Mouse (Mus musculus) stomach, postnatal 0 days (tissue): ENCODE measurements around the gene 2200002D01Rik.

Experiments used
- CTCF ChIP-seq: IDR thresholded peaks from 2 replicates; pipeline ENCODE4 v1.5.1; 2016; ENCODE audit warnings: antibody characterized with exemption, low read depth, mild to moderate bottlenecking, moderate library complexity
- EP300 ChIP-seq: optimal IDR thresholded peaks from 2 replicates; pipeline ENCODE3; 2016; ENCODE audit warnings: antibody characterized with exemption

DNA sequence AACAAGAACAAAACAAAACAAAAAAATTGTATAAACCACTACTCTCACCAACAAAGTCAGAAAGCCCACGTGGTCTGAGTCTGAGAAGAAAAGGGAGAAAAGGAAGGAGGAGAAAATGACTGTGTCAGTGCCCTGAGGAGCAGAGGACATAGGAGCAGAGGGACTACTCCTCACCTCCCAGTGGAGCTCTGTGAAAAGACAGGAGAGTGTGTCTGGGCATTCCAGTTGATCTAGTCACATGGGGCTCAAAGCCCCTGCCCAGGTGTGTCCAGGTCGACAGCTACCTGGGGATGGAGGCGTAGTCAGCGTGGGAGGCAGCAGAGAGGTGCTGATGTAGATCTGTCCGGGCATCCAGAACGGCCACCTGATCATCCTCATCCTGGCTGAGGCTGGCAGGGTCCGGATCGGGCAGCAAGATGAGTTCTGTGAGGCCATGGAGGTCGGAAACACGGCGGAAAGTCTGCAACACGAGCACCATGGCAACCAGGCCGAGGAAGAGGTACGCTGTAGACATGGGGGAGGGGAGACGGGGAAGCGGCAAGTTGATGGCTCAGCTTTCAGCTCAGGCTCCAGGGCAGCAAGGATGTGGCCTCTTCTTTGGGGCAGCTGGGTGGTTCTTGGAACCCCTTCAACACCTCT is 23.4 kb downstream of the 2200002D01Rik start:
- no peak for TF ChIP-seq CTCF
- TF ChIP-seq EP300: no peak
